Mouse (Mus musculus) neural tube, embryonic 14.5 days (tissue): Measurements from ENCODE around the gene Etfbkmt. TPM values are rescaled to one million over a fixed set of nuclear protein-coding genes. Genes with fewer than 3 reads are reported as not detected.
A peak's percentile ranks its signal among the peaks of the same experiment; 100 is the strongest.
"Not testable (repeated sequence)": the region's sequence is repeated elsewhere in the genome, so short reads cannot be mapped to it uniquely, and the experiment has no call there.

ENCODE experiments used
- ATAC-seq: fragments of 200-750 bp; cut with Nextera tagmentation; 2 replicates; pipeline ENCODE4 v1.8.0; 2017; ENCODE audit warnings: low read depth, mild to moderate bottlenecking, moderate TSS enrichment, moderate library complexity
- H3K27ac ChIP-seq: fragments of 300-500 bp; sonication (generic); 2 replicates; pipeline ENCODE4 v1.5.1; 2014; ENCODE audit warnings: low read depth, mild to moderate bottlenecking, control low read depth, low read length, moderate library complexity, mixed read lengths
- H3K27me3 ChIP-seq: fragments of 300-500 bp; sonication (generic); 2 replicates; pipeline ENCODE4 v1.6.1; 2014; ENCODE audit warnings: low read length; ENCODE audit not compliant: control insufficient read depth, insufficient read depth
- H3K36me3 ChIP-seq: fragments of 300-500 bp; sonication (generic); 2 replicates; pipeline ENCODE4 v1.6.1; 2014; ENCODE audit warnings: low read length, mixed read lengths; ENCODE audit not compliant: control insufficient read depth, insufficient read depth
- H3K4me1 ChIP-seq: fragments of 300-500 bp; sonication (generic); 2 replicates; pipeline ENCODE4 v1.6.1; 2014; ENCODE audit warnings: low read length; ENCODE audit not compliant: control insufficient read depth, insufficient read depth
- H3K4me2 ChIP-seq: fragments of 300-500 bp; sonication (generic); 2 replicates; pipeline ENCODE4 v1.6.1; 2014; ENCODE audit warnings: mild to moderate bottlenecking, low read depth, low read length, control low read depth
- H3K4me3 ChIP-seq: fragments of 300-500 bp; sonication (generic); 2 replicates; pipeline ENCODE4 v1.5.1; 2014; ENCODE audit warnings: low read depth, low read length, control low read depth, mixed read lengths
- H3K9ac ChIP-seq: fragments of 300-500 bp; sonication (generic); replicated peaks from 2 replicates; pipeline ENCODE4 v1.6.1; 2014; ENCODE audit warnings: low read depth, mild to moderate bottlenecking, control low read depth, low read length, mixed read lengths
- H3K9me3 ChIP-seq: fragments of 300-500 bp; sonication (generic); 2 replicates; pipeline ENCODE4 v1.6.1; 2016; ENCODE audit warnings: low read length; ENCODE audit not compliant: control insufficient read depth
- WGBS: fragments of 180-500 bp; shearing (Covaris S2); extraction: QIAGEN DNeasy Blood & Tissue Kit; methylation state at CpG from one replicate; pipeline ENCODE4 v1.1.7; 2014; 5-methylcytosine and 5-hydroxymethylcytosine counted together
- polyA plus RNA-seq: library from polyadenylated mRNA; unstranded; fragments of >200 nt; fragmentation: Nextera tagmentation; extraction: Ambion mirVana; gene quantifications from 2 replicates; pipeline ENCODE4 v1.2.1, GENCODE M21; 2014

Etfbkmt gene
- polyA plus RNA-seq, 1 experiment from 2014 or later = 6.7 TPM

GRCm38 (mm10) chr6:149141393-149142173 lies 1.9 kb downstream of the Etfbkmt start:
- Histone ChIP-seq H3K4me2 (peak overlapping the region; percentile 53), H3K27ac (no peak overlapping the region), H3K9ac (peak overlapping the region; percentile 39; the same call in 1 of the 2 replicates), H3K4me1 (no peaks in the 10 kb centered on the region; the same call in 1 of the 2 replicates), H3K4me3 (peak overlapping the region; percentile 39), H3K27me3 (no peaks in the 10 kb centered on the region), H3K9me3 (no peaks in the 10 kb centered on the region), H3K36me3 (no peaks in the 10 kb centered on the region)
- ATAC-seq = peak; percentile 92
- 6% methylated on average over 36 of the region's 36 CpGs for WGBS

DNA sequence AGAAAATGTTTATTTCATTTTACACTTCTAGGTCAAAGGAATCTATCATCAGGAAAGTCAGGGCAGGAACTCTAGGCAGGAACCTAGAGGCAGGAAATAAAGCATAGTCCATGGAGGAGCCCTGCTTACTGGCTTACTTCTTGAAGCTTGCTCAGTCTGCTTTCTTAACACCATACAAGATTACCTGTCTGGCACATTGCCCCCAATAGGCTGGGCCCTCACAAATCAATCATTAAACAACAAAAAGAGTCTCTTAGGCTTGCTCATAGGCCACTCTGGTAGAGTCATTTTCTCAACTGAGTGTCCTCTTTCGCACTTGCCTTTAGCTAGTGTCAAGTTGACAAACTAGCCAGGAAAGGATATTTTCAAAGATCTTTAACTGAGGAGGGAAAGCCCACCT lies 5.5 kb downstream of the Etfbkmt start:
- Histone ChIP-seq H3K27me3 (no peaks in the 10 kb centered on the region), H3K4me3 (no peak overlapping the region), H3K27ac (no peak overlapping the region), H3K9ac (no peak overlapping the region), H3K9me3 (no peaks in the 10 kb centered on the region), H3K4me1 (no peaks in the 10 kb centered on the region; the same call in 1 of the 2 replicates), H3K4me2 (no peak overlapping the region), H3K36me3 (no peaks in the 10 kb centered on the region)
- ATAC-seq = no peak
- WGBS = 100% methylated on average over 1 of the region's 1 CpGs

DNA sequence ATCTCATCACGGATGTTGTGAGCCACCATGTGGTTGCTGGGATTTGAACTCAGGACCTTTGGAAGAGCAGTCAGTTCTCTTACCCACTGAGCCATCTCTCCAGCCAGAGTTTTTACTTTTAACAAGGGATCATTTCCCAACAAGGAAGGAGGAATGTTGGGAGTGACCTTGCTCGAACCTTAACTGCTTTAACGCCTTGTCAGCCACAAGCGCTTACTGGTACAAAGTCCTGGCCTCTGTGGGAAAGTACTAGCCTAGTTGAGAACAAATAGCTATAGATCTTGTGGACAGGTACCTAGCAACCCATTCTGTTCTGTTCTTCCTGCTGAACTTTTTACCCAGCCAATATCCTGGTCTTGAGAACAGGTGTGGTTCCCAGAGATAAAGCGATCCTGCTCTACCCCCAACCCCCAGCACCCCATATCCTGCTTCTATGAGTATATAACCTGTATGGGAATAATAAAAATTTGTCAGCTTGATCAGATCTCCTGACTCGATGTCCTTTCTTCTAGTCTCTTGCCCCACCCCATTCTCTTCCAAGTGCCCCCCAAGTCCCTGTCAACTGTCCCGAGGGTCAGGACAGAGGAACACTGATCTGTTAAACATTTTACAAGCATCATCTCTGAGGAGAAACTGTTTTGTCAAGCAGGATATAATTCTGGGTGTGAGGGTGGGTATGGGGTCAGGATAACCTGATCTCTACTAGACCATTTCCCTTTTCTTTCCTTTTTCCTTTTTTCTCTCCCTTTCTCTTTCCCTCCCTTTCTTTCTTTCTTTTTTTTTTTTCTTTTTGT lies 9.0 kb downstream of the Etfbkmt start:
- Histone ChIP-seq H3K27me3 (no peaks in the 10 kb centered on the region), H3K4me1 (no peaks in the 10 kb centered on the region), H3K4me3 (no peak overlapping the region), H3K27ac (no peak overlapping the region), H3K9ac (no peak overlapping the region), H3K36me3 (no peaks in the 10 kb centered on the region), H3K4me2 (no peak overlapping the region), H3K9me3 (no peaks in the 10 kb centered on the region)
- WGBS = 73% methylated on average over 7 of the region's 7 CpGs
- ATAC-seq = no peak

GRCm38 (mm10) chr6:149152119-149152518 lies 12.5 kb downstream of the Etfbkmt start:
- Histone ChIP-seq H3K4me2 (no peak overlapping the region), H3K27me3 (no peaks in the 10 kb centered on the region), H3K4me3 (no peak overlapping the region), H3K4me1 (no peaks in the 10 kb centered on the region), H3K36me3 (no peaks in the 10 kb centered on the region), H3K9ac (no peak overlapping the region), H3K27ac (no peak overlapping the region), H3K9me3 (no peaks in the 10 kb centered on the region)
- no peak for ATAC-seq
- 95% methylated on average over 2 of the region's 2 CpGs for WGBS

DNA sequence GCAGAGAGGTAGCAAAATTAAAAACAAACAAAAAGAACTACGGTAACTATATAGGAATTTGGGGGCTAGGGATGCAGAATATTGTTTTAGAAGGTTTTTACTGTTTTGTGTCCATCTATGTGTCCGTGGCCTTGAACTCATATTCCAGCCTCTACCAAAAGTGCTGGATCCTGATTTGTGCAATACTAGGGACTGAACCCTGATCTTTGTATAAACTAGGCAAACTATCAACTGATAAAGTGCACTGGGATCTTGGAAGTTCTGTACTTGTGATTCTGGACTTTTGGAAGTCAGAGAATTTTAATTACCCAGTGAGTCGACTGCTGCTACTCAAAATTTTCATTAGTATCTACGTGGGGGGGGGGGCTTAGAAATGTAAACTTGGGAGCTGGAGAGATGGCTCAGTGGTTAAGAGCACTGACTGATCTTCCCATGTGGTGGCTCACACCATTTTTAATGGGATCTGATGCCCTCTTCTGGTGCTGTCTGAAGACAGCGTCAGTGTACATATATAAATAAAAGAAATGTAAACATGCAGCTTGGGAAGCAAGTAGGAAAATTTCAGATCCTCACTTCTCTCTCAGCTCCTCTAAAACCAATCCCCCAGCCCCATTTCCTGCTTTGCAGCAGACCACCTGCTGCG lies 13.9 kb downstream of the Etfbkmt start:
- no peak for ATAC-seq
- Histone ChIP-seq H3K36me3 (no peaks in the 10 kb centered on the region), H3K27me3 (no peaks in the 10 kb centered on the region), H3K27ac (no peak overlapping the region), H3K9ac (no peak overlapping the region), H3K4me1 (no peaks in the 10 kb centered on the region), H3K9me3 (no peaks in the 10 kb centered on the region), H3K4me3 (no peak overlapping the region), H3K4me2 (no peak overlapping the region)
- 46% methylated on average over 6 of the region's 6 CpGs for WGBS

- no peaks in the 10 kb centered on the region for H3K27me3 ChIP-seq
- H3K9ac ChIP-seq = no peak overlapping the region
- H3K36me3 ChIP-seq = 0 out of 2 replicates have a peak, but pooled peaks cover 2% of the 10 kb centered on the region
- no peaks in the 10 kb centered on the region for H3K4me1 ChIP-seq
- H3K4me3 ChIP-seq = no peak overlapping the region
- ATAC-seq = peak; percentile 42; the same call in 1 of the 2 replicates
- no peak overlapping the region for H3K27ac ChIP-seq
- H3K9me3 ChIP-seq = no peaks in the 10 kb centered on the region
- no peak overlapping the region for H3K4me2 ChIP-seq
- 14% methylated on average over 8 of the region's 8 CpGs for WGBS
Measured at GRCm38 (mm10) chr6:149154116-149155030, 14.7 kb downstream of the Etfbkmt start.

DNA sequence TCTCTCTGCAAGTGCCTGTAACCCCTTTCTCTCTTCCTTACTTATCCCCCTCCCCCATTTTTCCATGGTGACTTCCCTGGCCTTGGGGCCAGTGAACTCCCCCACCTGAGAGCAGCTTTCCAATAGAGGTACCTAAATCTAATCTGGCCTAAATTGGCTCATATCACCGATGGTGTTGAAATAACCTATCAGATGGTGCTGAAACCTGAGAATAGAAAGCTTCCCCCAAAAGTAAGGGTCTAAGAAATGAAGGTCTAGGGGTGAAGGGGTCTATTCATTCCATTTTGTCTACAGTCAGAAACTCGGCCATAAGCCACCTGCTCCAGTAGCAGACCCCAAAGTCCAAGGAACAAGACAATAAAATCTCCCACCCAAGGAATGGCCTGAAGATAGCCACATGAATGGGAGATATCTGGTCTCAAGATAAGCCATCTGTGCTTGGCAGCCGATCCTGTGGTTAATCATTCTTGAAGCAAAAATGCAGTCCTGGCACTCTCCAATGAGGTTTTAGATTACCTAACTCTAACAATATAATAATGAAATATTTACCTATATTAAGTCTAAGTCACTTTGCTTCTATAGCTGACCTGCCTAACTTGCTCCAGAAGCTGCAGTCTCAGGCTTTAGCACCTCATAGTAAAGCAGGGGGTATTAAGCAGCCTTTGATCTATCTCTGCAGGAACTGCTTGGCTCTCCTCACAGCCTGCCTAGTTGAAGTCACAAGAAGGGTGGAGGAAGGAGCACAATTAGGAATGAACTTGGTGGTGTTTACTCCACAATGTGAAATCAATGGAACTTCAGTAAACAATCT lies 15.6 kb downstream of the Etfbkmt start:
- H3K36me3 ChIP-seq = 0 out of 2 replicates have a peak, but pooled peaks cover 2% of the 10 kb centered on the region
- H3K27me3 ChIP-seq = no peaks in the 10 kb centered on the region
- H3K4me2 ChIP-seq = no peak overlapping the region
- H3K4me3 ChIP-seq = no peak overlapping the region
- no peak for ATAC-seq
- no peaks in the 10 kb centered on the region for H3K4me1 ChIP-seq
- H3K9ac ChIP-seq = no peak overlapping the region
- 70% methylated on average over 3 of the region's 3 CpGs for WGBS
- H3K27ac ChIP-seq = no peak overlapping the region
- no peaks in the 10 kb centered on the region for H3K9me3 ChIP-seq

DNA sequence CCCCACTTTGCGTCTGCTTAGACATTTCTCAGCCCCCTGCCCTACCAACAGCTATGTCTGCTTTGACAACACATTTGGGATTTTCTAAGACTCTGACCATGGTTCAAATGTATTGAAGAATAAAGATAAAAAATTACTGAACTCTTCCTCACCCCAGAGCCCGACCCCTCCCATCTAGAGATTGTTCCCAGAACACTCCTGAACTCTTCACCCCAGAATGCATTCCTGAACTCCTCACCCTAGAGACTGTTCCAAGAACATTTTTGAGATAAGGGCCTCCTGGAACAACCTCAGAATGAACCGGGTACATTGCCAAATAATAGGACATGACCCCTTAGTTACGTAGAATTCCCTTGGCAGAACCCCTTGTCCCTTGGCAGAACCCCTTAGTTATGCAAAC lies 27.4 kb downstream of the Etfbkmt start:
- 92% methylated on average over 3 of the region's 4 CpGs for WGBS

More for the DNA sequence above, 27.4 kb downstream of the Etfbkmt start:
- not testable (repeated sequence) for H3K4me1 ChIP-seq, H3K4me2 ChIP-seq, H3K4me3 ChIP-seq, H3K27ac ChIP-seq, H3K9ac ChIP-seq, H3K9me3 ChIP-seq, ATAC-seq, H3K27me3 ChIP-seq
- H3K36me3 ChIP-seq = peaks cover 30% of the 10 kb centered on the region
